Mouse (Mus musculus) left cerebral cortex, adult 2 months (tissue): ENCODE results near the gene Cbl. TPM values are rescaled to one million over a fixed set of nuclear protein-coding genes. Genes with fewer than 3 reads are reported as not detected.

Source experiments
- DNase-seq, 2 experiments: peaks; one replicate each; pipeline ENCODE4 v3.0.0; 2021 to 2022; ENCODE audit warnings: low spot score in 2 of 2, mixed read lengths in 1 of 2; ENCODE audit errors: extremely low spot score in 1 of 2
- H3K27ac ChIP-seq: fragments of 200-600 bp; 2 replicates; pipeline ENCODE4 v1.8.1; 2022
- H3K4me3 ChIP-seq: fragments of 200-600 bp; 2 replicates; pipeline ENCODE4 v1.8.1; 2022
- CTCF ChIP-seq: fragments of 200-600 bp; IDR thresholded peaks from 2 replicates; pipeline ENCODE4 v1.8.1; 2022; ENCODE audit warnings: antibody characterized with exemption, mild to moderate bottlenecking, moderate library complexity
- intact Hi-C: fragments of 180-260 bp; cut with DNase I; formaldehyde crosslinking; loops from one replicate; pipeline ENCODE4 v1.15.1; 2025
- total RNA-seq, 2 experiments: library from RNA; stranded (reverse); gene quantifications; 2 replicates each; pipeline ENCODE4 v1.2.3; 2021

Cbl gene
- total RNA-seq, 2 experiments from 2014 or later: 59.5 to 66.3 TPM

- Histone ChIP-seq H3K27ac (peak overlapping the region; percentile 63), H3K4me3 (peak overlapping the region; percentile 19; the same call in 1 of the 2 replicates)
- peak; percentile 52 for TF ChIP-seq CTCF
- intact Hi-C loops: loop anchor here (2.0 to 5.0 kb wide), 2 partner anchors 29 to 40 kb away; partner anchors contain the start of gene Usp2
- DNase-seq: no peak
These were observed 126.2 kb downstream of the Cbl start for GRCm38 (mm10) chr9:44107557-44108179.

- no peak for TF ChIP-seq CTCF
- peak; percentile 71 to 73 for DNase-seq
- intact Hi-C loops: loop anchor here (5.0 kb wide), 1 partner anchor 40 kb away; the partner anchor contains the start of gene Usp2
- H3K27ac ChIP-seq: peak within 1 kb of the TSS; percentile 63
- H3K4me3 ChIP-seq: peak within 1 kb of the TSS; percentile 19; the same call in 1 of the 2 replicates
These were observed 126.7 kb downstream of the Cbl start, which contains the start of gene C1qtnf5 for GRCm38 (mm10) chr9:44107110-44107509. TSS of gene C1qtnf5 (plus strand) at chr9:44107245.

- no peak for TF ChIP-seq CTCF
- intact Hi-C loops: loop anchor here (5.0 kb wide), 1 partner anchor 39 kb away; the partner anchor contains the start of gene Usp2
- no peak for DNase-seq
- Histone ChIP-seq H3K27ac (peak overlapping the region; percentile 57), H3K4me3 (no peak overlapping the region)
These were observed 127.3 kb downstream of the Cbl start for GRCm38 (mm10) chr9:44106596-44106995.

GRCm38 (mm10) chr9:44106182-44106581, 127.7 kb downstream of the Cbl start:
- DNase-seq: no peak
- intact Hi-C loops: loop anchor here (5.0 kb wide), 1 partner anchor 39 kb away; the partner anchor contains the start of gene Usp2
- no peak for TF ChIP-seq CTCF

GRCm38 (mm10) chr9:44105781-44106180, 128.1 kb downstream of the Cbl start:
- intact Hi-C loops: loop anchor here (5.0 kb wide), 1 partner anchor 38 kb away; the partner anchor contains the start of gene Usp2
- no peak overlapping the region for H3K4me3 ChIP-seq
- H3K27ac ChIP-seq: no peak overlapping the region
- DNase-seq: no peak
- TF ChIP-seq CTCF: no peak

More at GRCm38 (mm10) chr9:44106182-44106581, 127.7 kb downstream of the Cbl start:
- H3K4me3 ChIP-seq: no peak overlapping the region
- H3K27ac ChIP-seq: no peak overlapping the region; the same call in 1 of the 2 replicates

GRCm38 (mm10) chr9:44104881-44105280, 129.0 kb downstream of the Cbl start:
- DNase-seq: no peak
- H3K27ac ChIP-seq: no peak overlapping the region
- TF ChIP-seq CTCF: no peak
- intact Hi-C loops: loop anchor here (5.0 kb wide), 1 partner anchor 38 kb away; the partner anchor contains the start of gene Usp2
- H3K4me3 ChIP-seq: no peak overlapping the region

- no peak within 1 kb of the TSS for H3K4me3 ChIP-seq
- TF ChIP-seq CTCF: no peak
- no peak for DNase-seq
- no peak within 1 kb of the TSS for H3K27ac ChIP-seq
- intact Hi-C loops: no loop called here
These were observed 132.4 kb downstream of the Cbl start, which contains the start of gene Mfrp for GRCm38 (mm10) chr9:44101490-44101889. TSS of gene Mfrp (plus strand) at chr9:44101729.

GRCm38 (mm10) chr9:44096536-44096935, 137.3 kb downstream of the Cbl start:
- DNase-seq: peak in 1 of 2 experiments; percentile 55
- Histone ChIP-seq H3K27ac (peak overlapping the region; percentile 84), H3K4me3 (no peak overlapping the region)
- no peak for TF ChIP-seq CTCF
- intact Hi-C loops: loop anchor here (5.0 kb wide), 1 partner anchor 114 kb away; no protein-coding TSS in a partner anchor

GRCm38 (mm10) chr9:44095781-44096180, 138.1 kb downstream of the Cbl start:
- DNase-seq: no peak
- TF ChIP-seq CTCF: no peak
- Histone ChIP-seq H3K4me3 (no peak overlapping the region), H3K27ac (peak overlapping the region; percentile 84; the same call in 1 of the 2 replicates)
- intact Hi-C loops: loop anchor here (2.0 to 5.0 kb wide), 2 partner anchors 19 to 113 kb away; no protein-coding TSS in a partner anchor

GRCm38 (mm10) chr9:44094737-44095136, 139.1 kb downstream of the Cbl start:
- Histone ChIP-seq H3K27ac (no peak overlapping the region), H3K4me3 (no peak overlapping the region)
- TF ChIP-seq CTCF: no peak
- no peak for DNase-seq
- intact Hi-C loops: loop anchor here (2.0 to 5.0 kb wide), 2 partner anchors 18 to 112 kb away; no protein-coding TSS in a partner anchor

- intact Hi-C loops: loop anchor here (2.0 kb wide), 1 partner anchor 17 kb away; no protein-coding TSS in a partner anchor
- Histone ChIP-seq H3K27ac (peak overlapping the region; percentile 69), H3K4me3 (no peak overlapping the region)
- peak; percentile 79 to 94 for DNase-seq
- peak; percentile 93 for TF ChIP-seq CTCF
These were observed 140.0 kb downstream of the Cbl start for GRCm38 (mm10) chr9:44093612-44094503.

Other genes with a start within 250 kb of the Cbl start
- gene Thy1, start 190.7 kb downstream of the Cbl start, total RNA-seq: 100 to 1,000 TPM; 838 to 856 TPM
- 100 to 1,000 TPM in 1 of 2 experiments, 10 to 100 TPM in 1; 99.3 to 120 TPM for gene Usp2, start 167.0 kb downstream of the Cbl start, total RNA-seq
- 1 to 10 TPM in 1 of 2 experiments, under 1 TPM in 1; 0.82 to 1.6 TPM for gene Mfrp, start 132.3 kb downstream of the Cbl start, total RNA-seq
- 10 to 100 TPM; 14.2 to 15.3 TPM for gene C1qtnf5, start 126.8 kb downstream of the Cbl start, total RNA-seq
- gene Gm49380, start 120.5 kb downstream of the Cbl start, total RNA-seq: under 1 TPM in 1 of 2 experiments, not detected in 1; 0.56 TPM
- 10 to 100 TPM; 32.7 to 33.1 TPM for gene Rnf26, start 120.5 kb downstream of the Cbl start, total RNA-seq
- 10 to 100 TPM in 1 of 2 experiments, 1 to 10 TPM in 1; 9.0 to 11.6 TPM for gene Mcam, start 99.6 kb downstream of the Cbl start, total RNA-seq
- gene Ccdc153, start 6.6 kb upstream of the Cbl start, total RNA-seq: 1 to 10 TPM in 1 of 2 experiments, under 1 TPM in 1; 0.77 to 1.1 TPM
- gene Pdzd3, start 17.4 kb upstream of the Cbl start, total RNA-seq: 1 to 10 TPM in 1 of 2 experiments, under 1 TPM in 1; 0.50 to 1.2 TPM
- gene Nlrx1, start 34.5 kb upstream of the Cbl start, total RNA-seq: 10 to 100 TPM in 1 of 2 experiments, 1 to 10 TPM in 1; 8.7 to 13.3 TPM
- gene Abcg4, start 54.6 kb upstream of the Cbl start, total RNA-seq: 10 to 100 TPM; 62.1 TPM
- 10 to 100 TPM; 28.9 to 29.3 TPM for gene Hinfp, start 71.6 kb upstream of the Cbl start, total RNA-seq
- 100 to 1,000 TPM; 190 to 222 TPM for gene C2cd2l, start 86.2 kb upstream of the Cbl start, total RNA-seq
- 10 to 100 TPM; 13.8 to 14.6 TPM for gene Dpagt1, start 92.0 kb upstream of the Cbl start, total RNA-seq
- 10 to 100 TPM; 46.1 to 53.2 TPM for gene H2afx, start 100.6 kb upstream of the Cbl start, total RNA-seq
- gene Hmbs, start 110.2 kb upstream of the Cbl start, total RNA-seq: 10 to 100 TPM; 20.8 to 21.1 TPM
- 10 to 100 TPM; 52.1 to 53.1 TPM for gene Vps11, start 127.6 kb upstream of the Cbl start, total RNA-seq
- gene Hyou1, start 145.4 kb upstream of the Cbl start, total RNA-seq: 100 to 1,000 TPM; 127 to 139 TPM
- gene Slc37a4, start 162.8 kb upstream of the Cbl start, total RNA-seq: 10 to 100 TPM; 25.3 to 28.4 TPM
- 100 to 1,000 TPM; 644 to 664 TPM for gene Rps25, start 173.1 kb upstream of the Cbl start, total RNA-seq
- gene Trappc4, start 173.6 kb upstream of the Cbl start, total RNA-seq: 10 to 100 TPM; 66.8 to 70.2 TPM
- 10 to 100 TPM; 19.9 to 22.2 TPM for gene Ccdc84, start 184.5 kb upstream of the Cbl start, total RNA-seq
- gene Foxr1, start 207.1 kb upstream of the Cbl start, total RNA-seq: not detected
- not detected for gene Upk2, start 220.9 kb upstream of the Cbl start, total RNA-seq
- gene Bcl9l, start 248.8 kb upstream of the Cbl start, total RNA-seq: 10 to 100 TPM; 58.6 to 63.4 TPM